Mouse (Mus musculus): ENCODE measurements around the gene Vps51. TPM values are rescaled to one million over a fixed set of nuclear protein-coding genes. Genes with fewer than 3 reads are reported as not detected.
"Not testable (repeated sequence)": the region's sequence is repeated elsewhere in the genome, so short reads cannot be mapped to it uniquely, and the experiment has no call there.

The Vps51 gene
- polyA plus RNA-seq, 1 experiment from 2014 or later = 94.0 TPM

DNA sequence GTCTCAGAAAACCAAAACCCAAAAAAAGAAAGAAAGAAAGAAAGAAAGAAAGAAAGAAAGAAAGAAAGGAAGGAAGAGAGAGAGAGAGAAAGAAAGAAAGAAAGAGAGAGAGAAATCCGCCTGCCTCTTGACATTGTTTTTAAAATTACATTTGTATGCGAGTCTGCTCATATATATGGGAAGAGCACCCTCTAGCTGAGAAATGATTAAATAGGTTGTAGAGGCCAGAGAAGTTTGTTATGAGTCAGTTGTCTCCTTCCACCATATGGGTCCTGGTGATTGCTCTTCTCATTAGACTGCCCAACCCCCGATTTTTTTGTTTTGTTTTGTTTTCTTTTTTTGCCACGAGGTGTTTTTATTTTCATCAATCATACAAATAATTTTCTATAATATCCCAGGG lies 32.9 kb downstream of the Vps51 start:
- peaks cover 27% of the 10 kb centered on the region for H3K4me1 ChIP-seq (replicated peaks)
- H3K27me3 ChIP-seq; ATAC-seq (ENCODE audit: low FRiP score, low read depth); H3K9me3 ChIP-seq; H3K4me2 ChIP-seq; H3K4me3 ChIP-seq; H3K36me3 ChIP-seq; H3K9ac ChIP-seq; H3K27ac ChIP-seq (replicated peaks): not testable (repeated sequence)
- 63% methylated on average over 4 of the region's 4 CpGs for WGBS

- ATAC-seq (ENCODE audit: low FRiP score, low read depth) = no peak
These were observed 34.7 kb downstream of the Vps51 start for GRCm38 (mm10) chr19:6042293-6042692.

GRCm38 (mm10) chr19:6040002-6040401 lies 37.0 kb downstream of the Vps51 start:
- Histone ChIP-seq H3K9me3 (no peaks in the 10 kb centered on the region), H3K27me3 (no peaks in the 10 kb centered on the region), H3K36me3 (no peaks in the 10 kb centered on the region), H3K4me2 (no peak overlapping the region), H3K27ac (replicated peaks) (no peak overlapping the region), H3K4me1 (replicated peaks) (peaks cover 4% of the 10 kb centered on the region), H3K4me3 (no peak overlapping the region), H3K9ac (no peak overlapping the region)
- no peak for ATAC-seq (ENCODE audit: low FRiP score, low read depth)

More at GRCm38 (mm10) chr19:6042293-6042692, 34.7 kb downstream of the Vps51 start:
- Histone ChIP-seq H3K4me3 (no peak overlapping the region), H3K27ac (replicated peaks) (no peak overlapping the region), H3K4me1 (replicated peaks) (peaks cover 11% of the 10 kb centered on the region), H3K36me3 (no peaks in the 10 kb centered on the region), H3K4me2 (no peak overlapping the region), H3K27me3 (no peaks in the 10 kb centered on the region), H3K9ac (no peak overlapping the region), H3K9me3 (no peaks in the 10 kb centered on the region)
- 74% methylated on average over 9 of the region's 9 CpGs for WGBS

- WGBS = 84% methylated on average over 7 of the region's 7 CpGs
- Histone ChIP-seq H3K36me3 (no peaks in the 10 kb centered on the region), H3K27ac (replicated peaks) (no peak overlapping the region), H3K4me2 (no peak overlapping the region), H3K4me1 (replicated peaks) (no peaks in the 10 kb centered on the region), H3K9ac (no peak overlapping the region), H3K27me3 (no peaks in the 10 kb centered on the region), H3K4me3 (no peak overlapping the region), H3K9me3 (no peaks in the 10 kb centered on the region)
- no peak for ATAC-seq (ENCODE audit: low FRiP score, low read depth)
These were observed 38.7 kb downstream of the Vps51 start for GRCm38 (mm10) chr19:6038326-6038725.

GRCm38 (mm10) chr19:6037695-6038094 lies 39.3 kb downstream of the Vps51 start:
- H3K9ac ChIP-seq = no peak overlapping the region
- H3K36me3 ChIP-seq = no peaks in the 10 kb centered on the region
- no peak overlapping the region for H3K4me2 ChIP-seq
- H3K4me3 ChIP-seq = no peak overlapping the region
- H3K27ac ChIP-seq (replicated peaks) = no peak overlapping the region
- H3K9me3 ChIP-seq = no peaks in the 10 kb centered on the region
- no peak for ATAC-seq (ENCODE audit: low FRiP score, low read depth)
- H3K27me3 ChIP-seq = no peaks in the 10 kb centered on the region
- no peaks in the 10 kb centered on the region for H3K4me1 ChIP-seq (replicated peaks)

GRCm38 (mm10) chr19:6035966-6036585 lies 41.0 kb downstream of the Vps51 start:
- no peak for ATAC-seq (ENCODE audit: low FRiP score, low read depth)
- WGBS = 80% methylated on average over 9 of the region's 9 CpGs

DNA sequence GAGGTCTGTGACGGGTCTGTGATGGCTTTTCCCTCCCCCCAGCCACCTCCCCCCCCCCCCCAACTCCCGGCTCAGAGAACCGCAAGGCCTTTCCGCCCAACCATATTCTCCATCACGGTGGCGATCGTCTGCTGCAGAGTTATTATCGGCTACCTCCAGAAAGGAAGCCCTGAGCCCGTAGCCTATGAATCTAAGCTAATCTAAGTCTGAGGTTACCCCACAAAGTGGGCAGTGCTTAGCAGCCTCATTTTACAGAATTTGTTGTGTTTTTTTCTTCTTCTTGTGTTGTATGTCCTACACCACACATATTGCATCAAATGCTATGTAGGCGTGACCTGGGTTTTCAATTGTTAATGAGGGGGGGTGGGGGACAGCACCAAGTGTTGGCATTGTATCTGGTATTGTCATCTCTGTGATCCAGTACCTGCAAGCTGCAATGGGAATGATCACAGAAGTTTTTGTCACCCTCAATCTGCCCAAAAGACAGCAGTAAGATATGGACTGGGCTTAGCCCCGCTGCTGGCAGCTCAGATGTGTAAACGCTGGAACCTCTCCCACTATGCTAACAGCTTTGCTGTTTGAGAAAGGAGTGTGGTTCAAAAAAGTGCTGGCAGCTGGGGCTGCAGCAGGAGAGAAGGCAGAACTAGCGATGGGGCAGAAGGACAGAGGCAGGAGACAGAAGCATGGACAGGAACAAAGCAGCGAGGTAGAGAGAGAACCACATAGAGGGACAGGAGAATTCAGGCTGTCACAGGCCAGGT lies 46.3 kb downstream of the Vps51 start:
- no peak overlapping the region for H3K4me2 ChIP-seq
- H3K4me1 ChIP-seq (replicated peaks) = no peaks in the 10 kb centered on the region
- ATAC-seq (ENCODE audit: low FRiP score, low read depth) = no peak
- no peaks in the 10 kb centered on the region for H3K36me3 ChIP-seq
- no peaks in the 10 kb centered on the region for H3K9me3 ChIP-seq
- H3K27ac ChIP-seq (replicated peaks) = no peak overlapping the region
- no peak overlapping the region for H3K9ac ChIP-seq
- WGBS = 69% methylated on average over 14 of the region's 14 CpGs
- H3K4me3 ChIP-seq = no peak overlapping the region
- no peaks in the 10 kb centered on the region for H3K27me3 ChIP-seq

More at GRCm38 (mm10) chr19:6035966-6036585, 41.0 kb downstream of the Vps51 start:
- Histone ChIP-seq H3K9me3 (no peaks in the 10 kb centered on the region), H3K27me3 (no peaks in the 10 kb centered on the region), H3K4me3 (no peak overlapping the region), H3K4me2 (no peak overlapping the region), H3K36me3 (no peaks in the 10 kb centered on the region), H3K4me1 (replicated peaks) (no peaks in the 10 kb centered on the region), H3K9ac (no peak overlapping the region), H3K27ac (replicated peaks) (no peak overlapping the region)

DNA sequence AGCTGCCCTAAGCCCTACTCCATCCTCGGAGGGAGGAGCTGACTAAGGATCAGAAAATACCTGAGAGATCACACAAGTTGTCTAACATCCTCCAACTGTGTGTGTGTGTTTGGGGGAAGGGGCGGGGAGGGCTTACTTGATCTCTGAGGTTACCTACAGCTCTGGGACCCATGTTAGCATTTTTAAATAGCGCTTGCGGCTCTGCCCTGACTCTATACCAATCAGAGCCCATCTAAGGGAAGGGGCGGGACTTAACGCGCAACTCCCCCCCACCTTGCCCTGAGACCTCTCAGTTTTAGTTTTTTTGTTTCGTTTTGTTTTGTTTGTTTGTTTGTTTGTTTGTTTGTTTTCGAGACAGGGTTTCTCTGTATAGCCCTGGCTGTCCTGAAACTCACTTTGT lies 47.6 kb downstream of the Vps51 start:
- no peak for ATAC-seq (ENCODE audit: low FRiP score, low read depth)
- Histone ChIP-seq H3K4me2 (no peak overlapping the region), H3K36me3 (no peaks in the 10 kb centered on the region), H3K9me3 (no peaks in the 10 kb centered on the region), H3K4me3 (no peak overlapping the region), H3K27me3 (no peaks in the 10 kb centered on the region), H3K4me1 (replicated peaks) (no peaks in the 10 kb centered on the region), H3K27ac (replicated peaks) (no peak overlapping the region), H3K9ac (no peak overlapping the region)
- WGBS = 80% methylated on average over 9 of the region's 9 CpGs

DNA sequence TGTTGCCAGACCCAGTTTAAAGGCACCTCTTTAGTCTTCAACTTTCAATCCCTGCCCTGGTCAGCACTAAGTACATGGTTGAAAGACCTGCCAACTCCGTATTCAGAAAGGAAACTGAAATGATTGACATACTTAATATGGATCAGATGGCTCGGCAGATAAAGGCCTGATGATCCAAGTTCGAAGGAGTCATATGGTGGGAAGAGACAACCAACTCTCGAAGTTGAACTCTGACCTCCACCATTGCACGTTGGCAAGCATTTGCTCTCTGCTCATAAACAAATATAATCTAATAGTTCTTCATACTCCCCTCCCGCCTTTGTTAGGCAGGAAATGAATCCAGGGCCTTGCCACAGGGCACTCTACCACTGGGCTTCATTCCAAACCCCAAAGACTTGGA lies 48.0 kb downstream of the Vps51 start:
- no peak overlapping the region for H3K9ac ChIP-seq
- no peak overlapping the region for H3K4me3 ChIP-seq
- no peak for ATAC-seq (ENCODE audit: low FRiP score, low read depth)
- no peaks in the 10 kb centered on the region for H3K27me3 ChIP-seq
- H3K4me2 ChIP-seq = no peak overlapping the region
- H3K9me3 ChIP-seq = no peaks in the 10 kb centered on the region
- no peaks in the 10 kb centered on the region for H3K36me3 ChIP-seq
- 88% methylated on average over 6 of the region's 6 CpGs for WGBS
- H3K4me1 ChIP-seq (replicated peaks) = no peaks in the 10 kb centered on the region
- no peak overlapping the region for H3K27ac ChIP-seq (replicated peaks)

GRCm38 (mm10) chr19:6023930-6024329 lies 53.1 kb downstream of the Vps51 start:
- H3K4me2 ChIP-seq = no peak overlapping the region
- H3K27me3 ChIP-seq = no peaks in the 10 kb centered on the region
- no peak overlapping the region for H3K27ac ChIP-seq (replicated peaks)
- no peaks in the 10 kb centered on the region for H3K36me3 ChIP-seq
- H3K9ac ChIP-seq = no peak overlapping the region
- WGBS = 80% methylated on average over 7 of the region's 7 CpGs
- H3K4me3 ChIP-seq = no peak overlapping the region
- ATAC-seq (ENCODE audit: low FRiP score, low read depth) = no peak
- H3K9me3 ChIP-seq = no peaks in the 10 kb centered on the region
- no peaks in the 10 kb centered on the region for H3K4me1 ChIP-seq (replicated peaks)

GRCm38 (mm10) chr19:6023059-6023458 lies 54.0 kb downstream of the Vps51 start:
- H3K9me3 ChIP-seq = no peaks in the 10 kb centered on the region
- ATAC-seq (ENCODE audit: low FRiP score, low read depth) = no peak
- no peaks in the 10 kb centered on the region for H3K4me1 ChIP-seq (replicated peaks)
- no peak overlapping the region for H3K27ac ChIP-seq (replicated peaks)
- no peak overlapping the region for H3K9ac ChIP-seq
- 69% methylated on average over 8 of the region's 8 CpGs for WGBS
- no peak overlapping the region for H3K4me2 ChIP-seq
- H3K27me3 ChIP-seq = no peaks in the 10 kb centered on the region
- no peak overlapping the region for H3K4me3 ChIP-seq
- no peaks in the 10 kb centered on the region for H3K36me3 ChIP-seq

DNA sequence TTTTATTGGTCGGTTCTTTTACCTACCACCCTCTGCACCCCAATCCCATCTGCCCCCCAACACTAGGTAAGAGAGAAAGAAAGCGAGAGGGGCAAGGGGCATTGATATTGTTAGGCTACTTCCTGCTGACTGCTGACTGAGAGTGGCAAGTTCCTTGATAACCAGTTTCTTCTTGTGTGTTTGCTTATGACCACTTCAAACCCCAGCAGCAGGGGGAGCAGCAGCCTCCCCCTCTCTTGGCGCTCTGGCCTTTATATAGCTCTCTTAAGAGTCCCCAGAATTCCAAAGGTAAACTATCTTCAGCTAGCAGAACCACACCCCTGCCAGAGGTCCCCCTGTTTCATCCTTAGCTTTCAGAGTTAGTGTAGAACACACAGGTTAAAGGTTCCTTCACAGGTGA lies 56.8 kb downstream of the Vps51 start:
- peaks cover 12% of the 10 kb centered on the region for H3K4me1 ChIP-seq (replicated peaks)
- H3K9me3 ChIP-seq = no peaks in the 10 kb centered on the region
- no peaks in the 10 kb centered on the region for H3K36me3 ChIP-seq
- H3K27me3 ChIP-seq = peaks cover 17% of the 10 kb centered on the region; the same call in 1 of the 2 replicates
- H3K4me3 ChIP-seq = no peak overlapping the region
- H3K4me2 ChIP-seq = no peak overlapping the region
- 62% methylated on average over 3 of the region's 3 CpGs for WGBS
- H3K27ac ChIP-seq (replicated peaks) = no peak overlapping the region
- ATAC-seq (ENCODE audit: low FRiP score, low read depth) = no peak
- H3K9ac ChIP-seq = no peak overlapping the region
